Mouse (Mus musculus) heart, embryonic 14.5 days (tissue): Measurements from ENCODE around the gene Prkcb. TPM values are rescaled to one million over a fixed set of nuclear protein-coding genes. Genes with fewer than 3 reads are reported as not detected.

Experiments
- ATAC-seq: fragments of 200-750 bp; cut with Nextera tagmentation; 2 replicates; pipeline ENCODE4 v1.8.0; 2017; ENCODE audit warnings: low read depth, moderate TSS enrichment; ENCODE audit not compliant: insufficient number of reproducible peaks, insufficient read depth, low FRiP score
- H3K27ac ChIP-seq, 2 experiments: fragments of 200-500 bp in 1 of 2; fragments of 300-500 bp in 1 of 2; sonication (generic) in 1 of 2; replicated peaks in 1 of 2; 2 replicates each; pipeline ENCODE4 v1.5.1; 2012 to 2014; ENCODE audit warnings: low read depth in 2 of 2, low read length in 2 of 2, control low read depth in 1 of 2, mild to moderate bottlenecking in 1 of 2, mixed read lengths in 1 of 2; ENCODE audit not compliant: control insufficient read depth in 1 of 2, insufficient read depth in 1 of 2
- H3K27me3 ChIP-seq: fragments of 300-500 bp; sonication (generic); 2 replicates; pipeline ENCODE4 v1.6.1; 2014; ENCODE audit warnings: mild to moderate bottlenecking, low read length, control low read depth; ENCODE audit not compliant: control insufficient read depth, insufficient read depth
- H3K36me3 ChIP-seq: fragments of 300-500 bp; sonication (generic); 2 replicates; pipeline ENCODE4 v1.6.1; 2014; ENCODE audit warnings: mild to moderate bottlenecking, control low read depth, low read length, mixed read lengths; ENCODE audit not compliant: control insufficient read depth, insufficient read depth
- H3K4me1 ChIP-seq, 2 experiments: fragments of 200-500 bp in 1 of 2; fragments of 300-500 bp in 1 of 2; sonication (generic) in 1 of 2; 2 replicates each; pipeline ENCODE4 v1.6.1; 2012 to 2014; ENCODE audit warnings: low read length in 2 of 2, control low read depth in 1 of 2, mixed read lengths in 1 of 2; ENCODE audit not compliant: control insufficient read depth in 2 of 2, insufficient read depth in 2 of 2
- H3K4me2 ChIP-seq: fragments of 300-500 bp; sonication (generic); 2 replicates; pipeline ENCODE4 v1.6.1; 2014; ENCODE audit warnings: mild to moderate bottlenecking, low read length
- H3K4me3 ChIP-seq, 2 experiments: fragments of 200-500 bp in 1 of 2; fragments of 300-500 bp in 1 of 2; sonication (generic) in 1 of 2; 2 replicates each; pipeline ENCODE4 v1.5.1; 2012 to 2014; ENCODE audit warnings: low read length in 2 of 2, mild to moderate bottlenecking in 2 of 2, control low read depth in 1 of 2, low read depth in 1 of 2, moderate library complexity in 1 of 2; ENCODE audit not compliant: control insufficient read depth in 1 of 2, insufficient read depth in 1 of 2
- H3K9ac ChIP-seq: fragments of 300-500 bp; sonication (generic); 2 replicates; pipeline ENCODE4 v1.6.1; 2014; ENCODE audit warnings: mild to moderate bottlenecking, low read length
- H3K9me3 ChIP-seq: fragments of 300-500 bp; sonication (generic); 2 replicates; pipeline ENCODE4 v1.6.1; 2016; ENCODE audit warnings: low read length, control low read depth; ENCODE audit not compliant: control insufficient read depth
- whole genome bisulfite sequencing: fragments of 180-500 bp; shearing (Covaris S2); extraction: QIAGEN DNeasy Blood & Tissue Kit; methylation state at CpG from one replicate; pipeline ENCODE4 v1.1.7; 2014; 5-methylcytosine and 5-hydroxymethylcytosine counted together
- polyA plus RNA-seq: library from polyadenylated mRNA; unstranded; fragments of >200 nt; fragmentation: Nextera tagmentation; extraction: Ambion mirVana; gene quantifications from 2 replicates; pipeline ENCODE4 v1.2.1, GENCODE M21; 2014

The Prkcb gene
- polyA plus RNA-seq, 1 experiment from 2014 or later = 6.7 TPM

DNA sequence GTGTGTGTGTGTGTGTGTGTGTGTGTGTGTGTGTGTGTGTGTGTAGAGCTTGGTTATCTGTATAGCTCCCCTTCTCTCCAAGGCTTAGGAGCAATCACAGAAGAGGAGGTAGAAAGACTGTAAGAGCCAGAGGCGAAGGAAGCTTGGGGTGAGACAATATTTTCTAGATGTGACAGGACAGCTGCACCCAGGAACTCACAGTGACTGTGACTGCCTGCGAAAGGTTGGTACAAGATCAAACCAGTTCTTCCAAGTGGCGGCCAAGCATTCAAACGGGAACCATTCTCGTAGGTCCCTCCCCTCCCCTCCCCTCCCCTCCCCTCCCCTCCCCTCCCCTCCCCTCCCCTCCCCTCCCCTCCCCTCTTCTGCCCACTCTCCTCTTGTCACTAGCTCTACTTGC lies 42.6 kb upstream of the Prkcb start:
- Histone ChIP-seq H3K4me3 (no peak overlapping the region), H3K4me1 (no peaks in the 10 kb centered on the region), H3K9ac (no peak overlapping the region), H3K27ac (no peak overlapping the region), H3K27me3 (no peaks in the 10 kb centered on the region), H3K36me3 (no peaks in the 10 kb centered on the region), H3K4me2 (no peak overlapping the region), H3K9me3 (no peaks in the 10 kb centered on the region)
- WGBS = 41% methylated on average over 5 of the region's 5 CpGs
- ATAC-seq = no peak

- H3K27me3 ChIP-seq = no peaks in the 10 kb centered on the region
- H3K9ac ChIP-seq = no peak overlapping the region
- WGBS = 75% methylated on average over 10 of the region's 10 CpGs
- no peak for ATAC-seq
- H3K4me1 ChIP-seq = no peaks in the 10 kb centered on the region
- H3K4me3 ChIP-seq = no peak overlapping the region
- no peaks in the 10 kb centered on the region for H3K36me3 ChIP-seq
- H3K9me3 ChIP-seq = no peaks in the 10 kb centered on the region
- H3K27ac ChIP-seq = no peak overlapping the region
- no peak overlapping the region for H3K4me2 ChIP-seq
Measured at GRCm38 (mm10) chr7:122247254-122247864, 41.2 kb upstream of the Prkcb start.

GRCm38 (mm10) chr7:122249321-122249821 lies 39.2 kb upstream of the Prkcb start:
- H3K4me3 ChIP-seq = no peak overlapping the region
- H3K4me1 ChIP-seq = no peaks in the 10 kb centered on the region
- no peak overlapping the region for H3K4me2 ChIP-seq
- WGBS = 70% methylated on average over 9 of the region's 9 CpGs
- H3K27me3 ChIP-seq = no peaks in the 10 kb centered on the region
- H3K36me3 ChIP-seq = no peaks in the 10 kb centered on the region
- H3K9me3 ChIP-seq = no peaks in the 10 kb centered on the region
- no peak overlapping the region for H3K27ac ChIP-seq
- no peak overlapping the region for H3K9ac ChIP-seq
- no peak for ATAC-seq

- 30% methylated on average over 21 of the region's 21 CpGs for WGBS
- Histone ChIP-seq H3K4me3 (no peak overlapping the region), H3K4me2 (peak overlapping the region; percentile 28; the same call in 1 of the 2 replicates), H3K9ac (no peak overlapping the region), H3K36me3 (no peaks in the 10 kb centered on the region), H3K27ac (no peak overlapping the region), H3K4me1 (no peaks in the 10 kb centered on the region), H3K27me3 (no peaks in the 10 kb centered on the region), H3K9me3 (no peaks in the 10 kb centered on the region)
- no peak for ATAC-seq
Measured at GRCm38 (mm10) chr7:122251197-122252011, 37.1 kb upstream of the Prkcb start.

DNA sequence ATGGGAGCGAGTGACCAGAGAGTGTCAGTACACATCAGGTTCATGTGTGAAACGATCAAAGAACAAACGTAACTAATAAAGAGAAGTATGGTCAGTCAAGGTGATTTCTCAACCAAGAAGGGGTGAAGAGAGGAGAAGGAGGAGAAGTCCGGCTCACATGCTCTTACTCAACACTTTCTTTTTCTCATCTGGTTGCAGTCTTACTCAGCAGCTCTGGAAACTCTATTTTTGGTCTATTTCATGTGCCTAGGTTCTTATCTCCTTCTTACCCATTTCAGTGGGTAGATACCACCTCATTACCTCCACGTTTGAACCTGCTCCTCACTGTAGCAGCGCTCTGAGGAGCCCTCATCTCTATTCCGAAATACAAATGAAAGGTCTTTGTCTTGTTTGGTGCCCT lies 31.8 kb upstream of the Prkcb start:
- Histone ChIP-seq H3K4me2 (no peak overlapping the region), H3K4me1 (no peaks in the 10 kb centered on the region), H3K27ac (no peak overlapping the region), H3K9ac (no peak overlapping the region), H3K27me3 (no peaks in the 10 kb centered on the region), H3K4me3 (no peak overlapping the region), H3K9me3 (no peaks in the 10 kb centered on the region), H3K36me3 (no peaks in the 10 kb centered on the region)
- 64% methylated on average over 7 of the region's 7 CpGs for WGBS
- ATAC-seq = no peak

- no peak overlapping the region for H3K27ac ChIP-seq
- 84% methylated on average over 4 of the region's 4 CpGs for WGBS
- H3K4me3 ChIP-seq = no peak overlapping the region
- H3K4me2 ChIP-seq = no peak overlapping the region
- no peak overlapping the region for H3K9ac ChIP-seq
- H3K36me3 ChIP-seq = no peaks in the 10 kb centered on the region
- no peaks in the 10 kb centered on the region for H3K27me3 ChIP-seq
- no peaks in the 10 kb centered on the region for H3K4me1 ChIP-seq
- ATAC-seq = no peak
- no peaks in the 10 kb centered on the region for H3K9me3 ChIP-seq
Measured at GRCm38 (mm10) chr7:122258521-122258920, 30.0 kb upstream of the Prkcb start.

GRCm38 (mm10) chr7:122260055-122260602 lies 28.4 kb upstream of the Prkcb start:
- Histone ChIP-seq H3K36me3 (no peaks in the 10 kb centered on the region), H3K27ac (no peak overlapping the region), H3K9me3 (no peaks in the 10 kb centered on the region), H3K4me1 (no peaks in the 10 kb centered on the region), H3K27me3 (no peaks in the 10 kb centered on the region), H3K4me3 (no peak overlapping the region), H3K4me2 (no peak overlapping the region), H3K9ac (no peak overlapping the region)
- no peak for ATAC-seq
- WGBS = 74% methylated on average over 5 of the region's 5 CpGs
